Mouse (Mus musculus): ENCODE measurements around the gene Cartpt.
"Not testable (repeated sequence)": the region's sequence is repeated elsewhere in the genome, so short reads cannot be mapped to it uniquely, and the experiment has no call there.

Cartpt gene

DNA sequence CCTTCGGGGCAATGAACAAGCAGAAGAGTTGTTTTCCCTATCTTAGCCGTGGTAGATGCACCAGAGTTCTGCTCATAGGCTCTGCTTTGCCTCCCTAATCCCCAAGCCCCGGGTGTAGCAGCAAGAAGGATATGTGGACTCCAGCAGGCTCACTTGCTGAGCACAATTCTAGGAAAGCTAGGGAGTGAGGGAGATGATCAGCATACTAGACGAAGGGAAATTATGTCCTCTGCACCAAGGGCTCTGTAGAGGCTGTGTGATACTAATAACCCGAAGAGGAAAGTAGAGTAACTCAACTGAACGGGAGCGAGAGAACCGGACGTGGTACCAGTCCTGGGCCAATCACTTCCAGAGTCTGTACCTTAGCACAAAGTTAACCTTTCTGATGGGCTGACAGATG lies at the start of gene Cartpt:
Gene Cartpt (minus strand): TSS at position 127 of the 400 bp plus-strand sequence.
- no peak for DNase-seq

DNA sequence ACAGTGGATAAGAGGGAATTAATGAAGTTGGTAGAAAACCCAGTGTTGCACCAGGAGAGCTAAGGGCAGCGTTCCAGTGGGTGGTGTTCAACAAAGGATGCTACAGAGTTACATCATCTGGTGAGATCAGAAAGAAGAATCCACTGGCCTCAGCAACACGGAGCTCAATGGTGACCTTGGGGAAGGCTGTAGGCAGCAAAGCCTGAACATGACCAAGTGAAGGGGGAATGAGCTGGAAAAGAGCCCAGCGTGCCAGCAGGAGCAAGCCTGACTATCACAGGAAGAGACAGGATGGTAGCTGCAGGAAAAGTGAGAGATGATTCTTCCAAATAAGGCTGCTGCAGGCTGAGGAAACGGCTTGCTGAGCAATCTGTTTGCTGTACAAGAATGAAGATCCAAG lies 46.5 kb upstream of the Cartpt start:
- no peak for DNase-seq

DNA sequence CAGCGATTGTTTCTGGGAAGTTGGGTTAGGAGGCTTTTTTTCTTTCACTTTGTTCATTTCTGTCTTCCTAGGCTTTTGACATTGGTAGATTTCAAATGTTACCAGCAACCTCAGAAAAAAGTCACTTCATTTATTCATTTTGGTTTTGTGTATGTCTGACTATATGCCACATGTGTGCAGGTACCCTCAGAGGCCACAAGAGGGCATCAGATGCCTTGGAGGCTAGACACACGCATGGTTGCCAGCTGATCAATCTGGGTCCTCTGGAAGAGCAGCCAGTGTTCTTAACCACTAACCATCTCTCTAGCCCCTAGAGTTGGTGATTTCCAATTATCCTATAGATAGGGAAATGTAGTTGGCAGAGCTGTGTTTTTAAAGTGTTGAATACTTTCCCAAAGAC lies 42.6 kb upstream of the Cartpt start:
- DNase-seq = no peak

DNA sequence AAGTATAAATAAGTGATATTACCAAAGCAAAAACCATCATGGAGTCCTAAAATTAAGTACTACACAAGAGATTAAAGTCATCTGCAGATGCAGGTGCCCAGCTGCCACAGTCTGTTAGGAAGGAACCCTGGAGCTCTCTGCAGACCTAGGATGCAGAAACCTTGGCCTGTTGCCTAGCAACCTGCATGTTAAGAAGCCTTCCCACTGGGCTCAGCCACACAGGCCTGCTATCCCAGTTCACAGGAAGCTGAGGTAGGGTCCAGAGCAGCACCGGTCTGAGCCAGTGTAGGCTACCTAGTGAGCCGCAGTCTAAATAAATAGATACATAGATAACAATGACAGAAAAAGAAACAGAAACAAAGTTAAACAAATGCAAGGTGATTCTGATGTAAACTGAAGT lies 39.7 kb upstream of the Cartpt start:
- no peak for DNase-seq

DNA sequence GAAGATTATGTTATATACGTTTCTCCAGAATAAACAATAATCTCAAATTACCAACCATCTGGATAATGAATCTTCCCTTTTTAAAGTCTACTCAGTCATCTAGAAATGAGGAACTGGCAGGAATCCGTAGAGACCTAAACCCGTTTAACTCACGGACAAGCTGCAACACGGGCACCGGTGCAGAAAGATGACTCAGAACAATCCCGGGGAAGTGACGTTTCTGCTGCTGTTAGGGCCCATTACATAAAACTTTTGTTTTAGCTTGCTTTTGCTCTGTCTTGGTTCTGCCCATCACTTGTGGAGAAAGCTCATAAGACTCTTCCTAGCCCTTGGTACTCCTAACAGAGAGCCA lies 38.4 kb upstream of the Cartpt start:
- DNase-seq = no peak

DNA sequence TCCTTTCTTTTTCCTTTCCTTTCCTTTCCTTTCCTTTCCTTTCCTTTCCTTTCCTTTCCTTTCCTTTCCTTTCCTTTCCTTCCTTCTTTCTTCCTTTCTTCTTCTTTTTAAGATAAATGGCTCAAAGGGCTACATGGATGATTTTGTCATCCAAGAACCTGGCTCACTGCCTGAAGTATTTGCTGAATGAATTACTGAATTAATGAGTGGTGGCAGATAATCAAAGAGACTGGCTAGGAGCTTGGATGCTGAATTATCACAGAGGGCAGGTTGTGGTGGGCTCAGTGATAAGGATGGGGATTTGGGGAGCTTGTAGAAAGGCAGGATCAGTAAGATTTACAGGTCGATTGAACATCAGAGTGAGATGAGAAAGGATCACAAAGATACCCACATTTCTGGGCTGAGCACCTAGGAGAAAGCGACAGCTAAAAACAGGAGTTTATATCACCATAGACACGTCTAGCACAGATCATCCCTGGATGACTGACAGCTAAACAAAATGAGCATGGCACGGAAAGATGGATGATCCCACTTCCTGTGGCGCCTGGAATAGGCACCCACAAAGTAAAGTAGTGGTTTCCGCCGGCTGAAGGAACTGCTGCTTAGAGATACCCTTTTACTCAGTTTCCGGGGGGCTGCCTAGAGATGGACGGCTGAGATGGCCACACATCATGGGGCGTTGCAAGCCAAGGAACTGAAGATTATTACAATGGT lies 37.9 kb upstream of the Cartpt start:
- DNase-seq = no peak

DNA sequence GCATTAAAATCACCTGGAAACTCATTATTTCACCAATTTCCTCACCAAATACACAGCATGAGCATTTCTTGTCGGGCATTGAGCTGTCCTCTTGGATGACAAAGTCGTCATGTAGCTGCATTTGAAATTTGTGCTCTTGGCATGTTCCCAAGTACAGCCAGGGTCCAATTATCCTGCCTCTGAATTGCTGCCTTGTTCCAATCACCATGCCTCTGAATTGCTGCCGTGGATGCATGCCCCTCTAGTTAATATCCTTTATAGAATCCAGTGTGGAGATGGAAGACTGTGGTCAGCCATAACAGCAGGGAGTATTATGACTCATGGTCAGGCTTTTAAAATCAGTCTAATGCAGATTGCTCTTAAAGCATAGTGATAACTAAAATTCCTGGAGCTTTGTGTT lies 36.9 kb upstream of the Cartpt start:
- DNase-seq = no peak

DNA sequence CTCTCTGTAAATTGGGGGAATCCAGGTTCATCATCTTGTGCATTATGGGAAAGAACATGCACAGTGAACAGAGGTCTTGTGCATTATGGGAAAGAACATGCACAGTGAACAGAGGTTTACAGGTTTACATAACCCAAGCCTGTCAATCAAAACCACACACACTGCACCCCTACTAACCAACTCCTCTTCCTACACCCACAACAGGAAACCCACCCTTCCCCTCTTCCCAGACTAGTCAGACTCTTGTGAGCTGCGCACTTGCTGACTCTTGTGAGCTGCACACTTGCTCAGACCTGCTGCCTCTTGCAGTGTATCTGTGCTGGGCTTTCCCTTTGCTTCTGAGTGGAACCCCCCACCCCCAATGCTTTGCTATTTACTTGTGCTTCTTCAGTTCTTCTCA lies 31.5 kb upstream of the Cartpt start:
- no peak for DNase-seq

DNA sequence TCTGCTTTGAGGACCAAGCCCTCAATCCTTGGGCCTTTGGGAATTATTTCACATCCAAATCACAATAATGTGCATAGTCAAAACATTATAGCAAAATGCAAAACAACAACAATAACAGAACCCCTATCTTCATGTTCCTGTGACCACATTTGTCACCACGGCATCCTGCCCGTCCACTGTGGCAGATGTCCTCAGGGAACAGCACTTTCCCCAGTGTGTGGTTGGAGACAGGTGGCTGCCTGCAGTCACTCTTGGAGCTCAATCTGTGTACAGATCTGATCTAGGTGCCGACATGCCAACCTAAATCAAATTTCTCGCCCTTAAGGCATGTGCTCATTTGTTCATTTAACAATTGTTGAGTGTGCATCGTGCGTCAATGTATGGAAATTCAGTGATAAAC lies 30.6 kb upstream of the Cartpt start:
- no peak for DNase-seq

DNA sequence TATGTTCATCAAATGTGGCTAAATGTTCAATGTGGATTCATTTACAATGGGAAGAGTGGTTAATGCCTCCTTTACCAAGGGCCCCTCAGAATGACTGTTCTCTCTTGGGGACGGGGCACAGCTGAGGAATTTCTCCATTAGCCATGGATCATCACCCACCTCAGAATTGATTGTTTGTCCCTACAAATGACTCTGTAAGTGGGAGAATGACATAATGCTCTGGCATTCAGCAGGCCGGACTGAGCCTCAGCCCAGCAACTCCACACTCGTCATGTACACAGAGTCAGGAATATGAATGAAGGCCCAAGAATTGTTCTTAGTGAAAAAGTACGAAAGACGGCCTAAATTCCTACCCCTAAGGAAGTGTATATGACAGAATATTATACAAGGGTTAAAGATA lies 25.4 kb upstream of the Cartpt start:
- DNase-seq = no peak

DNA sequence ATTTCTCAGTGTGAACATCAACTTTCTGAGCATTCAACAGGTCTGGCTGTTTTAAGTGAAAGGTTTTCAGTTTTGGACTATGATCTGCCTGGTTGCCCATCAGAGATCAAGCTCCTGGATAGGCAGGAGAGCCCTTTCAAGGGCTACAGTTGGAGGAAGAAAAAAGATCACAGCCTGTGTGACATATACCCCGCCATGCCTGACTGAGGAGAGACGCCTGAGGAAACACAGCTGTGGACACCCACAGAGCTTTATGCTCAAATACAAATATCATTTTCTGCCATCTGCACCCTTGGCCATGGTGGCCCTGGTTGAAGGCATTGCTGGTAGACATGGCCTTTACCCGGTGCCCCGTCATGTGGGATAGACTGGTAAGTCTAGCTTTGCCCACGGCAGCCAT lies 14.7 kb upstream of the Cartpt start:
- DNase-seq = no peak

DNA sequence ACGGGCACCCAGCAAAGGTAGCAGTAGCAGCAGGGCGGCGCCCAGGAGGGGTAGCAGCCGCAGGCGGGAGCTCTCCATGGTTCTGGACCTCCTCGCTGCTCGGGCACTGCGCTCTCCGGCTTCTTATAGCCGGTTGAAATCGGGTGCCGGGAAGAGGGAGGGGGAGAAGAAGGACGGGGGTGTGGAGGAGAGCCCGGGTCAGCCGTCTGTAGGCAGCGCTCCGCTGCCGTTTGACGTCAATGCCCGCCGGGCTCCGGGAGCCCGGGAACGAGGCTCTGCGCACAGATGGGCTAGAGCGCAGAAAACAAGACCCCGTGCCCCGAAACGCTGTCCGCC lies 366 bp downstream of the Cartpt start:
- DNase-seq = no peak

DNA sequence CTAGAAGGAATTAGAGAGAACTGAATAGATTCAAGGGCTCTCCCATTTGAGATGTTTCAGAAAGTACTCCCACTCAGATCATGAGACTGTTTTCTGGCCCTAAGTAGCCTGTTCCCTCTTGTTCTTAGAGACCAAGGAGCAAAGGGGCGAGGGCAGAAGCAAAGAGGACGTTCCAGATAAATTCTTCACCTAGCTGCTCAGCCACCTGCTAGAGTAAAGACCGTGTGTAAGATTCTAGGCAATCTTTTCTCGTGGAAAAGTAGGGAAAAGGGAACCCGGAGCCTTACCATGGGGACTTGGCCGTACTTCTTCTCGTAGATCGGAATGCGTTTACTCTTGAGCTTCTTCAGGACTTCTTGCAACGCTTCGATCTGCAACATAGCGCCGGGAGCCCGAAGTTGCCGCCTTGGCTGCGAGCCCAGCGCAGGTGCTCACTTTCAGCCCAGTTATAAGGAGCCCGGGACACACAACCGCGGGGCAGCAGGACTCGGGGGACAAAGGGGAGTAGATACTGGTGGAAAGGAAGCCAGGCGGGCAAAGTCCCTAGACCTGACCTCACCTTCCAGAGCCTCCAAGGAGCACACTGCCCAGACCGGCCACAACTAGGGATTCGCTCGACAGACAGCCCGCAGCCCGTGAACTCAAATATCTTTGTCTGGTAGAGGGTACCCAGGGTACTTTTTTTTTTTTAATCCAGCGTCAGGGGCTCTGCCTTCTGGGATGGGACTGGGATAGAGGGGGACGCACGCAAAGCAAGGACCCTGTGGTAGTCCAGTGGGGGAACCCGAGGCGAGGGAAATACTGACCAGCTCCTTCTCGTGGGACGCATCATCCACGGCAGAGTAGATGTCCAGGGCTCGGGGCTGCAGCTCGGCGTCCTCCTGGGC lies 978 bp downstream of the Cartpt start:
- no peak for DNase-seq

DNA sequence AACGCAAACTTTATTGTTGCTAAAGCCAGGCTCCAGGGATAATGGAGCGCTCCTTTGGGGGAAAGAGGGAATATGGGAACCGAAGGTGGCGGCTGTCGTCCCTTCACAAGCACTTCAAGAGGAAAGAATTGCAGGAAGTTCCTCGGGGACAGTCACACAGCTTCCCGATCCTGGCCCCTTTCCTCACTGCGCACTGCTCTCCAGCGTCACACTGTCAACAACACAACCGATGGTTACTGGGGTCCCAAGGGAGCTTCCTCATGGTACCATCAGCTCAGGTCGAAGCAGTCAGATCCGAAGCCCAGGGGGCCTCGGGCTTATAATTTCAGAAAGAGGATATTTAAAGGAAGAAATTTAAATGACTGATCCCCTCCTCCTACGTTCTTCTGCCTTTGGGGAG lies 2.1 kb downstream of the Cartpt start:
- no peak for DNase-seq

DNA sequence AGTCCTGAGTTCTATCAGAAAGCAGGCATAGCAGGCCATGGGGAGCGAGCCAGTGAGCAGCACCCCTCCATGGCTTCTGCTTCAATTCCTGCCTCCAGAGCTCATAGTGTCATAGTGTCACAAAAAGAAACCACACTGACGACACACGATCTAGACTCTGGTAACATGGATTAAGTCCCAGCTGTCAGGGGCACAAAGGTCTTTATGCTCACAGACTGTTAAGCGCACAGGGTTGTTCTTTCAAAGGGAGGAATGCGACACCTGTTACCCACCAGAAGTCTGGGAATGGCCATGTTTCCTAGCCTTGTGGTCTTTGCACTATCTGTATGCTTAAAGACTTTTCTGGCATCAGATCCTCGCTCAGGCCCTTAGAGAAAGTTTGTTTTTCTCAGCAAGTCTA lies 15.3 kb downstream of the Cartpt start:
- DNase-seq = no peak

DNA sequence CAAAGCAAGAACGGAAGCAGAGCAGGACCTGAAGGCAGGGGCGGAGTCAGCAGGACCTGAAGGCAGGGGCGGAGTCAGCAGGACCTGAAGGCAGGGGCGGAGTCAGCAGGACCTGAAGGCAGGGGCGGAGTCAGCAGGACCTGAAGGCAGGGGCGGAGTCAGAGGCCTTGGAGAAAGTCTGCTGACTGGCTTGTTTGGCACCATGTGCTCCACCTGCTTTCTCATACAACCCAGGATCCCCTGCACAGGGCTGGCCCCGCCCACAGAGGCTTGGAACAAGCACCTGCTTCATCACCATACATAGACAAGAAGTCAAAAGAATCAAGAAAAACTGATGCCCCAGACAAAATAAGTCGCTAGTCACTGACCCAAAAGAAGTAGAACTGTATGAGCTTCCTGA lies 19.1 kb downstream of the Cartpt start:
- not testable (repeated sequence) for DNase-seq

DNA sequence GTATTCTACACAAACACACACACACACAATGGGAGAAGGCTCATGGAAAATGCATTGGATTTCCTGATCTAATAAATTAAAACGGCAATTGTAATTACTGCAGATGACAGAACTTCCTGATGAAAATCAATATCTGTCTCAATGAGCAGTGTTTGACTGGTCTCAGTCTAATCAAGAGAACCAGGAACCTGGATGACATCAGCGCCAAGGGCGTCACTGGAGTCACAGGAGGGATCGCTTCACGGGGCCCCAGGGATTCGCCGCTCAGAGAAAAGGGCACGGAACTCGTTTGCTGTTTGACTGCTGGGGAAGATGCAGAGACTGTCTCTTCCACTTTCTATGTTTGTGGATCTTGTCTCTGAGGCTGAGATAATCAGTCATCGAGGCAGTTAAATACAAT lies 21.2 kb downstream of the Cartpt start:
- no peak for DNase-seq

DNA sequence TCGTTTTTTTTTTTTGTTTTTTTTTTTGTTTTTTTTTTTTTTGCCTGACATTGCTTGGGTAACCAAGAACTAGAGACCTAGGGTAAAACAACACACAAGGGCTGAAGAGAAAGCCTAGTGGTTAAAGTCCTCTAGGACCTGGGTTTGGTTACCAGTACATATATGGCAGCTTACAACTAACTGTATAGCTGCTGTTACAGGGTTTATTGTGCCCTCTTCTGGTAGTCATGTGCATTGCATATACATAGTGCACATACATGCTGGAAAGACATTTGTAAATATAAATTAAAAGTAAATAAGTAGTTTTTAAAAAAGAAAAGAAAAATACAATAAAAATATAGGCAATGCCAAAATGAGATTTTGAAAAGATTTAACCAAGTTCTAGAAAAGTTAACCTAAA lies 28.8 kb downstream of the Cartpt start:
- no peak for DNase-seq

DNA sequence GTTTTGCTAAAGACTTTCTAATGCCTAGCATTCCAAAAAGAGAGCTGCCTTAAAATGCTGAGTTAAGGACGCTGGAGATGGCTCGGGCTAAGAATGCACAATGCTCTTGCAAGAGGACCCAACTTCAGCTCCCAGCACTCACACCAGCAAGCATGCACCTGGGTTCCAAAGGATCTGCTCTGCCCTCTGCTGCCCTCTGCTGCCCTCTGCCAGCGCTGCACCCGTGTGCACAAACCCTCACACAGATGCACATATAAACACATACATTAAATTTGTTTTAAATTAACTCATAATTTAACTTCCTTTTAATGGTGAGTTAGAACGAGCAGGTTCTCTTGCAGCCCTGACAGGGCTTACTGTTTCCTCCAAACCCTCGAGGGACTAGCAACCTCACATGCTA lies 32.5 kb downstream of the Cartpt start:
- DNase-seq = no peak

DNA sequence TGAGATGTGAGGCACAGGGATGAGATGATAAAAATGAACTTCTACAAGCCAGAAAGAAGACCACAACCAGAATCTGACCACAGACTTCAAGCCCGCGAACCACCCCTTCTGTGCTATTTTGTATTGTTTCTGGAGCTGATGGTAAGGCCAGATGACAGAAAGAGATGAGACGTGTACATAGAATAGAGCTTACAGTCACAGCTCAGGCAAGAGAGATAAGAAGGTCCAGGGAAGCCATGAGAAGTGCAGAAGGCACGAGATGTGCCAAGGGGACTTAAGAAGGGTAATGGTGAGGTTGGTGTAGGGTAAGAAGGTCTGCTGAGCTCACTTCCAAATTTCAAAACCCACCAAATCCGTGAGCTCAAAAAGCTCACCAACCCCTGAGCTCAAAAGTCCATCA lies 36.6 kb downstream of the Cartpt start:
- DNase-seq = no peak

DNA sequence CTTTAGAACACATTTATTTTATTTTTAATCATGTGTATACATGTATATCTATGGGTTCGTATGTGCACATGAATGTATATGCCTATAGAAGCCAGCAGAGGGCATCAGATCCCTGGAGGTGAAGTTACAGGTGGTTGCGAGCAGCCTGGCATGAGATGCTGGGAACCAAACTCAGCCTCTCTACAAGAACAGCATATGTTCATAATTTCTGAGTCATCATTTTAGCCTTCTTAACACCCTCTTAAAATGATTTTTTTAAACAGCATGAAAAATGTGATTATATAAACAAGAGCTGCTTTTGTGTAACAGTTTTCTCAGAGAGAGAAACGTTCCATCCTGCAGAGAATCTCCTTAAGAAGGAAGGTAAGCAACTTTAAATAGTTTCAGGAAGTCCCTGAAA lies 40.2 kb downstream of the Cartpt start:
- no peak for DNase-seq

DNA sequence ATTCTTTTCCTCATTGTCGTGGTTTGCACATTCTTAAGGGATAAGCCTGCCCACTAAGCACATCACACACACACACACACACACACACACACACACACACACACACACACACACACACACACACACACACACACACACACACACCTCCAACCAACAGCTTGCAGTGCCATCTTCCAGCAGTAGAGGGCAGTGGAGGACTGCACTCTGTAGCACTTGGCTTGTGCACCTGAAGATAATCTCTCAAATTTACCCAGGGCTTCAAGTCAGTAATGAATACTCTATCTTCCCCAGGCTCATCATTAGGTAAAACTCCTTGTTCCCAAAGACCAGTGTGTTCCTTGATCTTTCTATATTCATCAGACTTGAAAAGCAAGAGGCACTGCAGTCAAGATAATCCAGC lies 41.8 kb downstream of the Cartpt start:
- DNase-seq = peak; percentile 28

DNA sequence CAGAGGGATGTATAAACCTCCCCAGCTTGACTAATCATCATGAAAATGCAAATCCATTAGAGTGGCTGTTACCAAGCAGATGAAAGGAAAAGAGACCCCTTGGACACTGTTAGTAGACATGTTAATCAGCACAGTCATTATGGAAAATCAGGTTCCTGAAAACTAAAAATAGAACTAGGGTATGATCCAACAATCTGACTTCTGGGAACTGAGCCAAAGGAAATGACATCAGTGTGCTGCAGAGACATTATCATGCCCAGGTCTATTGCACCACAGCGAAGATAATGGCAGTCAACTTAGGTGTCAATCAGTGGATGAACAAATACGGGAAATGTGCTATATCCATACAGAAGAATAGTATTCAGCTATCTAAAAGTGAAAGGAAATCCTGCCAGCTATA lies 43.0 kb downstream of the Cartpt start:
- DNase-seq = no peak

DNA sequence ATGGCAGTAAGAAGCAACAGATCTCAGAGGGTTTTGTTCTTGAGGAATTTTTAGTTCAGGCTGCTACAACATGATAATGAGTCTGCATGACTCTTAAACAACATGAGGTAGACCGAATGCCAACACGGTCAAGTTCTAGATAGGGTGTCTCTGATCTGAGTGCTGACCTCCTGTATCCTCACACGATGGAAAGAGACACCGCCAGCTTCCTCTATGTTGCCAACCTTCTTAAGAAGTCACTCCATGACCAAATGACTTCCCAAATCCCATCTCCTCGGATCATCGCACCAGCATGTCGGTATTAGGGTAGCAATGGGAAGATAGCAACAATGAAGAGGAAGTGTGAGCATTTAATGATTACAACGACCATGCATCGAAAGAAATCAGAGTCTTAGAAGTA lies 43.6 kb downstream of the Cartpt start:
- DNase-seq = no peak

DNA sequence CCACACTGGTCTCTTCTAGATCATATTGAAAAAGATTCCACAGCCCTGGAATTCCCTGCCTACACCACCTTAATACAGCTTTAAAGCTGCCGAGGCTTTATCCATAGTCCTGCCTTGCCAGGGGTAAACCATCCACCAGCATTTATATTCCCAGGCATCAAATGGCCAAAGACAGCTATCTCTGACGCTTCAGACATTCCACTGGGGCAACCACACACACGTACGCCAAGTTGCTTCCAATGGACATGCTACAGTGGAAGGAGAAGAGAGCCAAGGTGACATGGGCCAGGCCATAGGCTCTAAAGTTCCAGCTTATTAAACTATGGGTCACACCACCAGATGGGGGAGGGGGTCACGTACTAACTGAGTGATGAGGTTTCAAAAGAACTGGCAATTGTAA lies 45.7 kb downstream of the Cartpt start:
- DNase-seq = no peak

All from cerebellum, adult 9-10 months (tissue).